In genomic region chr19:27395936-27396335, GRCm38 (mm10) we compare ENCODE assay signal across 17 mouse cellular contexts. TPM values are rescaled to one million over a fixed set of nuclear protein-coding genes. Genes with fewer than 3 reads are reported as not detected.
DNase-seq lines count a peak whose midpoint lies in the region; ATAC-seq lines count a peak whose summit lies in the region.
"Had no signal": no experiment of that assay in that cellular context is flagged by ENCODE, and none has a peak within 500 bp of the region (broad histone marks: within the 10 kb centered on the region; RNA-seq: fewer than 3 reads in every experiment).

No protein-coding gene starts in this region.

- DNase-seq in heart, adult 11 months, result peak; percentile 63
- peak; percentile 9 for DNase-seq in lung, postnatal 25 days (ENCODE audit: low spot score)
- DNase-seq in lung, postnatal 10 days, result no peak
- DNase-seq in kidney, adult 8-10 months, result peak; percentile 64 to 86
- DNase-seq in kidney, postnatal 4 days, result peak; percentile 20 to 36
- no peak for DNase-seq in left cerebral cortex, postnatal 14 days (ENCODE audit: low spot score in 2 of 2)
- no peak for DNase-seq in cerebellum, postnatal 10 days
- DNase-seq: cerebellum, adult 11 months; gastrocnemius, postnatal 36 days; heart, postnatal 14 days had no signal

- peaks cover 73% of the 10 kb centered on the region for H3K36me3 ChIP-seq in heart, embryonic 12.5 days

- intact Hi-C loops in left cerebral cortex, postnatal 14 days (cut with DNase I), result no loop called here

- peaks cover 16% of the 10 kb centered on the region; the same call in 1 of the 2 replicates for H3K4me1 ChIP-seq in heart, embryonic 12.5 days (replicated peaks)
- H3K4me1 ChIP-seq: embryonic facial prominence, embryonic 12.5 days; lung, embryonic 15.5 days; stomach, embryonic 15.5 days had no signal

- WGBS in heart, embryonic 12.5 days, result 71% methylated on average over 5 of the region's 5 CpGs

- no peak overlapping the region for H3K9ac ChIP-seq in heart, embryonic 12.5 days
- H3K9ac ChIP-seq: embryonic facial prominence, embryonic 12.5 days; hindbrain, embryonic 14.5 days; lung, embryonic 15.5 days; midbrain, embryonic 12.5 days; stomach, embryonic 15.5 days had no signal

- H3K4me2 ChIP-seq in heart, embryonic 12.5 days, result no peak overlapping the region
- H3K4me2 ChIP-seq: embryonic facial prominence, embryonic 12.5 days; hindbrain, embryonic 14.5 days; lung, embryonic 15.5 days; midbrain, embryonic 12.5 days; stomach, embryonic 15.5 days had no signal

- H3K9me3 ChIP-seq in heart, embryonic 12.5 days (replicated peaks), result no peaks in the 10 kb centered on the region
- H3K9me3 ChIP-seq: embryonic facial prominence, embryonic 12.5 days; lung, embryonic 15.5 days; midbrain, embryonic 12.5 days; stomach, embryonic 15.5 days had no signal

- no peak for ATAC-seq in heart, embryonic 12.5 days (ENCODE audit: insufficient number of reproducible peaks, low FRiP score)

- H3K4me3 ChIP-seq in heart, embryonic 12.5 days, result no peak overlapping the region
- H3K4me3 ChIP-seq: embryonic facial prominence, embryonic 12.5 days; lung, embryonic 15.5 days; midbrain, embryonic 12.5 days; myocyte; stomach, embryonic 15.5 days had no signal

- no peak overlapping the region for H3K27ac ChIP-seq in heart, embryonic 12.5 days (ENCODE audit: poor library complexity, severe bottlenecking)
- H3K27ac ChIP-seq: embryonic facial prominence, embryonic 12.5 days; hindbrain, embryonic 14.5 days; lung, embryonic 15.5 days; midbrain, embryonic 12.5 days; stomach, embryonic 15.5 days had no signal

- no peaks in the 10 kb centered on the region for H3K27me3 ChIP-seq in heart, embryonic 12.5 days (replicated peaks)
- H3K27me3 ChIP-seq: embryonic facial prominence, embryonic 12.5 days; lung, embryonic 15.5 days; midbrain, embryonic 12.5 days; stomach, embryonic 15.5 days had no signal

RNA-seq across cellular contexts. Expression of gene Pum3, which starts 33.7 kb away (rescaled TPM):
- 56.6 and 61.7 TPM in 2 replicates for polyA plus RNA-seq in heart, embryonic 12.5 days (2016; fragmentation: Nextera tagmentation; extraction: Ambion mirVana)
- total RNA-seq in left cerebral cortex, postnatal 14 days (2021), result 10 to 100 TPM; 61.1 to 67.3 TPM

Comparison
In these comparisons a context has a peak if more than half of its experiments do, and no peak if none do; other contexts are left out.
1. DNase-seq: peak in heart, adult 11 months (single experiment), lung, postnatal 25 days (single experiment), kidney, adult 8-10 months (2 of 2) and kidney, postnatal 4 days (2 of 2); none in lung, postnatal 10 days (single experiment), left cerebral cortex, postnatal 14 days (0 of 2) and cerebellum, postnatal 10 days (0 of 2).